Mouse (Mus musculus): ENCODE results near the gene Olfr311. TPM values are rescaled to one million over a fixed set of nuclear protein-coding genes. Genes with fewer than 3 reads are reported as not detected.
"Not testable (repeated sequence)": the region's sequence is repeated elsewhere in the genome, so short reads cannot be mapped to it uniquely, and the experiment has no call there.

The Olfr311 gene
- 0.06 TPM in 1 of 2 replicates, not detected in the other for polyA plus RNA-seq (2012; rRNA removed)

- not testable (repeated sequence) for H3K4me3 ChIP-seq (ENCODE audit: insufficient read depth, low read length); H3K27ac ChIP-seq (ENCODE audit: insufficient read depth, low read length); H3K4me1 ChIP-seq (ENCODE audit: control insufficient read depth, insufficient read depth, low read length)
These were observed at the start of gene Olfr311 for GRCm38 (mm10) chr11:58838951-58839350. Olfr311 (plus strand) TSS chr11:58839251.

- Histone ChIP-seq H3K4me1 (ENCODE audit: control insufficient read depth, insufficient read depth, low read length) (peaks cover 1% of the 10 kb centered on the region; the same call in 1 of the 2 replicates), H3K27ac (ENCODE audit: insufficient read depth, low read length) (no peak overlapping the region), H3K4me3 (ENCODE audit: insufficient read depth, low read length) (no peak overlapping the region)
- TF ChIP-seq POLR2A (IDR thresholded peaks at IDR 0.05; ENCODE audit: extremely low read depth, insufficient read depth, low read length): no peak
These were observed 49.5 kb upstream of the Olfr311 start for GRCm38 (mm10) chr11:58789532-58789931.

GRCm38 (mm10) chr11:58790053-58790452 lies 49.0 kb upstream of the Olfr311 start:
- no peak for TF ChIP-seq POLR2A (IDR thresholded peaks at IDR 0.05; ENCODE audit: extremely low read depth, insufficient read depth, low read length)
- TF ChIP-seq CTCF (IDR thresholded peaks at IDR 0.05; ENCODE audit: extremely low read depth, insufficient read depth, low read length): no peak
- Histone ChIP-seq H3K27ac (ENCODE audit: insufficient read depth, low read length) (no peak overlapping the region), H3K4me3 (ENCODE audit: insufficient read depth, low read length) (no peak overlapping the region), H3K4me1 (ENCODE audit: control insufficient read depth, insufficient read depth, low read length) (peaks cover 1% of the 10 kb centered on the region; the same call in 1 of the 2 replicates)

- H3K4me1 ChIP-seq (ENCODE audit: control insufficient read depth, insufficient read depth, low read length): peaks cover 1% of the 10 kb centered on the region; the same call in 1 of the 2 replicates
- no peak overlapping the region for H3K4me3 ChIP-seq (ENCODE audit: insufficient read depth, low read length)
- H3K27ac ChIP-seq (ENCODE audit: insufficient read depth, low read length): no peak overlapping the region
- TF ChIP-seq CTCF (IDR thresholded peaks at IDR 0.05; ENCODE audit: extremely low read depth, insufficient read depth, low read length): no peak
- no peak for TF ChIP-seq POLR2A (IDR thresholded peaks at IDR 0.05; ENCODE audit: extremely low read depth, insufficient read depth, low read length)
These were observed 48.4 kb upstream of the Olfr311 start for GRCm38 (mm10) chr11:58790646-58791045.

- Histone ChIP-seq H3K4me3 (ENCODE audit: insufficient read depth, low read length) (no peak overlapping the region), H3K4me1 (ENCODE audit: control insufficient read depth, insufficient read depth, low read length) (peaks cover 2% of the 10 kb centered on the region; the same call in 1 of the 2 replicates), H3K27ac (ENCODE audit: insufficient read depth, low read length) (no peak overlapping the region)
- TF ChIP-seq POLR2A (IDR thresholded peaks at IDR 0.05; ENCODE audit: extremely low read depth, insufficient read depth, low read length) (no peak), CTCF (IDR thresholded peaks at IDR 0.05; ENCODE audit: extremely low read depth, insufficient read depth, low read length) (no peak)
These were observed 43.2 kb upstream of the Olfr311 start for GRCm38 (mm10) chr11:58795856-58796255.

GRCm38 (mm10) chr11:58796850-58797249 lies 42.2 kb upstream of the Olfr311 start:
- H3K4me3 ChIP-seq (ENCODE audit: insufficient read depth, low read length): no peak overlapping the region
- no peak overlapping the region for H3K27ac ChIP-seq (ENCODE audit: insufficient read depth, low read length)
- peaks cover 6% of the 10 kb centered on the region for H3K4me1 ChIP-seq (ENCODE audit: control insufficient read depth, insufficient read depth, low read length)
- no peak for TF ChIP-seq POLR2A (IDR thresholded peaks at IDR 0.05; ENCODE audit: extremely low read depth, insufficient read depth, low read length)
- no peak for TF ChIP-seq CTCF (IDR thresholded peaks at IDR 0.05; ENCODE audit: extremely low read depth, insufficient read depth, low read length)

GRCm38 (mm10) chr11:58799747-58800146 lies 39.3 kb upstream of the Olfr311 start:
- Histone ChIP-seq H3K4me3 (ENCODE audit: insufficient read depth, low read length) (no peak overlapping the region), H3K27ac (ENCODE audit: insufficient read depth, low read length) (no peak overlapping the region), H3K4me1 (ENCODE audit: control insufficient read depth, insufficient read depth, low read length) (peaks cover 7% of the 10 kb centered on the region)
- TF ChIP-seq CTCF (IDR thresholded peaks at IDR 0.05; ENCODE audit: extremely low read depth, insufficient read depth, low read length): no peak

GRCm38 (mm10) chr11:58801558-58802228 lies 37.4 kb upstream of the Olfr311 start, which contains the start of gene Fam183b:
Fam183b (minus strand) TSS chr11:58801960.
- no peak for TF ChIP-seq POLR2A (IDR thresholded peaks at IDR 0.05; ENCODE audit: extremely low read depth, insufficient read depth, low read length)
- no peak for TF ChIP-seq CTCF (IDR thresholded peaks at IDR 0.05; ENCODE audit: extremely low read depth, insufficient read depth, low read length)
- Histone ChIP-seq H3K4me3 (ENCODE audit: insufficient read depth, low read length) (peak within 1 kb of the TSS; percentile 15), H3K27ac (ENCODE audit: insufficient read depth, low read length) (no peak within 1 kb of the TSS), H3K4me1 (ENCODE audit: control insufficient read depth, insufficient read depth, low read length) (peaks cover 5% of the 10 kb centered on the region)

- Histone ChIP-seq H3K4me1 (ENCODE audit: control insufficient read depth, insufficient read depth, low read length) (peaks cover 5% of the 10 kb centered on the region), H3K4me3 (ENCODE audit: insufficient read depth, low read length) (no peak overlapping the region), H3K27ac (ENCODE audit: insufficient read depth, low read length) (no peak overlapping the region)
- TF ChIP-seq CTCF (IDR thresholded peaks at IDR 0.05; ENCODE audit: extremely low read depth, insufficient read depth, low read length): no peak
- no peak for TF ChIP-seq POLR2A (IDR thresholded peaks at IDR 0.05; ENCODE audit: extremely low read depth, insufficient read depth, low read length)
These were observed 35.2 kb upstream of the Olfr311 start for GRCm38 (mm10) chr11:58803871-58804270.

- no peak overlapping the region for H3K4me3 ChIP-seq (ENCODE audit: insufficient read depth, low read length)
- peaks cover 5% of the 10 kb centered on the region for H3K4me1 ChIP-seq (ENCODE audit: control insufficient read depth, insufficient read depth, low read length)
- TF ChIP-seq POLR2A (IDR thresholded peaks at IDR 0.05; ENCODE audit: extremely low read depth, insufficient read depth, low read length) (no peak), CTCF (IDR thresholded peaks at IDR 0.05; ENCODE audit: extremely low read depth, insufficient read depth, low read length) (no peak)
- H3K27ac ChIP-seq (ENCODE audit: insufficient read depth, low read length): no peak overlapping the region
These were observed 34.7 kb upstream of the Olfr311 start for GRCm38 (mm10) chr11:58804393-58804792.
